Mouse (Mus musculus): ENCODE data around the gene Dnmt3b.

DNA sequence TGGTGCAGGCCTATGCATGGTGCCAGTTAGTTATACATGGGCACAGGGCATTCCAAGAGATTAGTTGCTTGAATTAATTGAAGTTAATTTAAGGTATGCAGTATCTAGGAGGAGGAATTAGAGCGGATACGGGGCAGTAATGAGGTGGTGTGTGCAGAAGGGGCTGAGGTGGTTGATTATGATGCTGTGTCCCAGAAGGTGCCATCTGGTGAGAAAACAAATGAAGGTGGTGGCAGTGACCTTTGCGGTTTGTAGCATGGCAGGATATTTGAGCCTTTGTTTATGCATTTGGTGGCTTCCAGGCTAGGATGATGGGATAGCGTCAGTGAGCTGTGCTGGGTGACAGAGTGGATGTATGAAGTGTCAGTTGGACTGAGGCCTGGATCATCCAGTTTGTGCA, 76.0 kb downstream of the Dnmt3b start:
- TF ChIP-seq CTCF (conservative IDR thresholded peaks at IDR 0.05; ENCODE audit: insufficient read depth, insufficient read length, low read depth, low read length) (no peak), POLR2A (IDR thresholded peaks at IDR 0.05; ENCODE audit: low read depth, low read length) (no peak)
